Mouse (Mus musculus) kidney, adult 9 months (tissue): ENCODE measurements around the gene Adk.

ENCODE experiments used
- DNase-seq: peaks from one replicate; pipeline ENCODE4 v3.0.0; 2022

The Adk gene

GRCm38 (mm10) chr14:21173973-21174745 lies 121.8 kb downstream of the Adk start:
- no peak for DNase-seq

- no peak for DNase-seq
Measured at GRCm38 (mm10) chr14:21174804-21175203, 122.4 kb downstream of the Adk start.

DNA sequence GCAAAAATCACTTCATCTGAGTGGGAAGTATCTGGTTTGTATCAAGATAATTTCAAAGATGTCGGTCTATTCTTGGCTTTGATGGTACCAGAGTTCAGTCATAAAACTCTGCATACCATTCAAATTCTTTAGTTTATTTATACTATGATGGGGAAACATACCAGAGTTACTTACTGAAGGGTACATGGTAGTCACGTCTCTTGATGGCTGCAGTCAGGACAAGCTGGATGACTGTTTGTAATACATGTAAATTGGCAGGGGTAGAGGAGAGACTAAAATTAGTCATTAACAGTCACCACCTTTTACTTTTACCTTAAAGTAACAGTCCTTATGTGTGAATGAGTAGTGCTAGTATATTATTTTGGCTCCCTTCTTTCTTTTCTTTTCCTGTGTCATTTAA lies 125.4 kb downstream of the Adk start:
- DNase-seq, result no peak

- no peak for DNase-seq
Measured at GRCm38 (mm10) chr14:21178356-21178755, 126.0 kb downstream of the Adk start.

DNA sequence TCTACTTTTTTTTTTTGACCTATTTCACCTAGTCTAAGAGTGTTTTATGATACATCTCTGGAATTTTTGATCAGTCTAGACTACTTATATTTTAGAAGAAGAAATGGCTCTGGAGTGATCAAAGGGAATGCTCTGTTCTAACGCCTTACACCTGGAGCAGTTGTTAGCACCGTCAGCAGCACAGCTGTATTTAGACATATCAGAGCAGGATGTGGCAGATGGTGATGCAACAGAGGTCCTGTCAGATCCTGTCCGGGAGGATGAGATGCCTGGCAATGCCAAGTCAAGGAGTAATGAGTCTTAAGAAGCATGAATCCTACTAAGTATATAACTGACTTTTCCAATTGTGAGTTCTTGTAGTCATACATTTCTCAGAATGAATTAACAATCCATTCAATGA lies 128.7 kb downstream of the Adk start:
- DNase-seq, result no peak

DNA sequence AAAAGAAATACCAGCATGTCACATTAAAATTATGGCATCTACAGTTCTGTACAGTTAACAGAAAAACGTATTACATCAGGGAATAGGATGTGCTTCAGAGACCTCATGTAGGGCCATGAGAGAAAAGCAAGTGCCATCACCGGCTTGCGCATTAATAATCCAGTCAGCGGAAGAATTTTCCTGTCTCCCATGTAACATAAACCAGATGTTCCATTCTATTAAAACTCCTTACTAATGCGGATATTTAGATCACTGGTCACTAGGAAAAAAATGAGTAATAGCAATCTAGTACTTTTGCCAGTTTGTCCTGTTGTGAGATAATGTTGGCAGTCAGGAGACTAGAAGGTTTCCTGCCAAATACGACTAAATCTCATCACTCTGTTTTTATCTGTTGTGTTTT lies 139.6 kb downstream of the Adk start:
- no peak for DNase-seq

- no peak for DNase-seq
Measured at GRCm38 (mm10) chr14:21192749-21193148, 140.4 kb downstream of the Adk start.

DNA sequence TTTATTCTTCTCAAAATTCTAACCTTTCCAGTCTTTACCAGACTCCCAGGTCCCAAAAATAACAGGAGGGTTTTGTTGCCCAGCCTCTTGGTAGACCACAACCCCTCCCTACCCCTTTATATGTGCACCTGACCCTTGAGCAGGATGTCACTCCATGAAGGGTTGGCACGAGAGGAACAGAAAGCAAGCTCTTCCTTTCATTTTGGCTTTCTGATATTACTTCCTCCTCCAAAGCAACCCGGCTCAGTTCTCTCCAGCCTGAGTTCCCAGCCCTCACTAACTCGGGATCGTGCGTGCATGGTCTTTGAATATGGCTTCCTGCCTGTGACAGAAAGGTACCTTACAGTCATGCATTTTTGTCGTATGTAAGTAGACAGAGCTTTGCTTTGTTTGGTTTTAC lies 142.0 kb downstream of the Adk start:
- DNase-seq, result no peak

- no peak for DNase-seq
Measured at GRCm38 (mm10) chr14:21200850-21201249, 148.5 kb downstream of the Adk start.

- no peak for DNase-seq
Measured at GRCm38 (mm10) chr14:21206472-21206871, 154.1 kb downstream of the Adk start.

DNA sequence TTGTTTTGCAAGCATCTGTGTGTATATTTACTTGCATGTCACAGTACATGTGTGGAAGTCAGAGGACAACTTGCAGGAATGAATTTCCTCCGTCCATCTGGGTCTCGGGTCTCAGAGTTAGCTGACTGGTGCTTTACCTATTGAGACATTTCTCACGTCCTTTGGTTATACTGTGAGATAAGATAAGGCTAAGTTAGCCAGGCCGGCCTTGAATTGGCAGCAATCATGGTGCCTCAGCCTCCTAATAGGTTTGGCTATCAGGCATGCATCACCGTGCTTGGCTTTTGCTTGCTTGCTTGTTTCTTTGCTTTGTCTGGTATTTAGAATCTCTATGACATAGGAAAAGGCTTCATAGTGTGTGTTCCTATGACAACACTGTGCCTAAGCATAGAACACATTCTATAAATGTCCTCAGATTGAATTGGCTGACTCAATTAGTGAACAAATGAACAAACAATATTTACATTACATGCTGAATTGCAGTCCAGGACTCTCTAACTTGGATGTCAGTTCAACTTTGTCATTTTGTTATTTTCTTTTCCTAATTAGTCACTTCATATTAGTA lies 169.3 kb downstream of the Adk start:
- no peak for DNase-seq

GRCm38 (mm10) chr14:21222206-21222605 lies 169.8 kb downstream of the Adk start:
- no peak for DNase-seq

DNA sequence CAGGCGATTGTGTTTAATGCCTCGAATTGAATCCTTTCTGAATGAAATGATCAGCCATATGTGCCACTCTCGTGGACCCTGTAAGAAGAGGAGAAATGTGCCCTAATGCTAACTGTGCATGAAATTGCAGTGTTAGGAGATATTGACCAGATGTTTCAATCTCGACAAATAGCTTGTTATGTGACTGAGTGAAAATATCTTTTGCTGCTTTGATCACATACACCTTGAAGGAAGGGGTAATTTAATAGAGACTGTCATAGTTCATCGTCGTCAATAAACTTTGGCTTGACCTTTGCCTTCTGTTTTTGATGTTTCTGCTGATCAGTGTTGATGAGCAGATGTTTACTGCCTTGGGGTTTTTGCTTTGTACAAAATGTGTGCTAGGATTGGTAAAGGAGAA lies 171.1 kb downstream of the Adk start:
- no peak for DNase-seq

DNA sequence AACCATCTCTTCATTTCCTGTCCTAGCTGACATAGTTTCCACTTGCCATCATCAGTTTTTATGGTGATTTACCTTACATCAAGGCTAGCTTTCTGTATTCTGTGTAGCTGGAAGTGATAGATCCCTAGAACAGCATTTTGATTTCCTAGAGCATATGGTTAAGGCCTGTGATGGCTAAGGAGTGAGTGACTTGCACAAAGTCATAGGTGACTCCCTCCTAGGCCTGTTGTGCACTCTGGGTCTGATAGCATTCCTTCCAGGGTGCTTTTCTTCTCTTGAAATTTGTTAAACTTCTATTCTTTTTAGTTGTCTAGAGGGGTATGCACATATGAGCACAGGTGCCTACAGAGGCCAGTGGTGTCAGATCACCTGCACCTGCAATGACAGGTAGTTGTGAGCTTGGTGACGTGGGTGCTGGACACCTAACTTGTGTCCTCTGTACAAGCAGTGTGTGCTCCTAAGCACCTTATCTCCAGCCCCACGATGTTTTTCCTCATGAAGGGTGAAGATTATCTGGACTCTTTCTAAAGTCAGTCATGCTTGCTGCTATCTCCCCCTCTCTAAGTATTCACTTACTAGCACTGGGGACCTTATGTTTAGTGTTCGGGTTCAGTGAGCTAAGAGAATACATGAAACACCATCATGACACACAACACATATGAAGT lies 171.7 kb downstream of the Adk start:
- no peak for DNase-seq

- DNase-seq, result no peak
Measured at GRCm38 (mm10) chr14:21237051-21237450, 184.7 kb downstream of the Adk start.

- no peak for DNase-seq
Measured at GRCm38 (mm10) chr14:21241105-21241504, 188.7 kb downstream of the Adk start.

DNA sequence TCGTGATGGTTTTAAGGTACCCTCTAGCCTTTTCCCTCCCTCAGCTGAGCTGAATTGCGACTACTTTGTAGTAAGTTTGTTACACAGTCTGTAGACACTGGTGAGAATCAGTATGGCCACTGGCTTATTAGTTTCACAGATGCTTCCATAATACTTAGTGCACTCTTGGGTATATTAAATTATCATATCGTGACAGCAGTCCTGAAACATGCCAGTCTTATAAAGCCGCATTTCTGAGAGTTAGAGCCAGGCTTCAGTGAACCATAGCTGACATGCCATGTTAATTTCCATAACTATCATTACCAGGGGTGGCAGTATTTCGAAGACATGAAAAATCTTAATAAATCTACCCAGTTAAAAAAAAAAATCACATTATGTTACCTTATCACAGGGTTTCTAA lies 199.0 kb downstream of the Adk start:
- DNase-seq, result no peak

DNA sequence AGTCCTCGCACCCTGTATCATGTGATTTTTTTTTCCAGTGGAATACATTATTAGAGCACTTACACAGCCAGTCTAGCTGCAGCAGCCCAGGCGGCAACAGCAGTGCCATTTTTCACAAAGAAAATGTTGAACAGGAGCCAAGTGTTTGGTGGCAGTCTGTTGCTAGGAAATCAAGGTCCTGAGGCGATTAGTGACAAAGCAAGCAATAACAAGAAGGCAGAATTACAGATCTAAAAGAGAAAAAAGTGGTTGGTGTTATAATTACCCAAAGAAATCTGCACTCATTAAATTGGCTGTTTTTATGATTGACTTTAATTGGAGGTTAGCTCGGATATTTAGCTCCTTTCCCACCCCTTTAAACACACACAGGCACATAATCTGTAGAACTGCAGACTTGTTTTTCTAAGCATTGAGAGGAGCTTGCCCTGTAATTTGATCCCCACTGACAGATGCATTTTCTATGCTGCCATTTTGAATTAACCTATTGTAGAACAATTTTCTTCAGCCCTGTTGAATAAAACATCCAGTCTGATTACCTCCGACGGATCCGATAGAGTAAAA lies 200.0 kb downstream of the Adk start:
- DNase-seq, result peak; percentile 69

DNA sequence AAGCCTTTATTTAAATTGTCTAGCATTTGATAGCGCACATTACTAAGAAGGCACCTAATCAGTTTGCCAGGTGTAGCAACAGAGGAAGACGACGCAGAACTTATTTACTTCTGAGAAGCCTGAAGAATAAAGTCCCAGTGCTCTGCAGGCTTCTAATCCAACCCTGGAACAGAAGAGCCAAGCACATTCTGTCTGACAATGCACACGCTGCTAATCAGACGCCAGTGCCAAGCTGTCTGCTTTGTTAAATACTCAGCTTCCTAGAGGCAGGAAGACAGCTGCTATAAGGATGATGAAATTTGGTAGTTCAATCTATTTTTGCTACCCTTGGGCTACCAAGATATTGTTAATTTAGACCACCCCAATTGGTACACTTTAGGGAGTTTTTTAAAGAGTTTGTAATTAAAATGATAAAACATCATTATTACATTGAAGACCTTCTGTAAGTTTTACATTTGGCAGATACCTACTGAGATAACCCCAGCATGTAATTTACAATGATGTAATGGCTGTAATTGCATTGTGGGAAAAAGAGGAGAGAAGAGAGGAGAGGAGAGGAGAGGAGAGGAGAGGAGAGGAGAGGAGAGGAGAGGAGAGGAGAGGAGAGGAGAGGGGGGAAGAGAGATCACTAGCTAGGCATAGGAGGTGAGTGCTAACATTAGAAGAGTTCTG lies 201.1 kb downstream of the Adk start:
- no peak for DNase-seq

- no peak for DNase-seq
Measured at GRCm38 (mm10) chr14:21253993-21254339, 201.6 kb downstream of the Adk start.

- no peak for DNase-seq
Measured at GRCm38 (mm10) chr14:21268229-21268628, 215.9 kb downstream of the Adk start.

DNA sequence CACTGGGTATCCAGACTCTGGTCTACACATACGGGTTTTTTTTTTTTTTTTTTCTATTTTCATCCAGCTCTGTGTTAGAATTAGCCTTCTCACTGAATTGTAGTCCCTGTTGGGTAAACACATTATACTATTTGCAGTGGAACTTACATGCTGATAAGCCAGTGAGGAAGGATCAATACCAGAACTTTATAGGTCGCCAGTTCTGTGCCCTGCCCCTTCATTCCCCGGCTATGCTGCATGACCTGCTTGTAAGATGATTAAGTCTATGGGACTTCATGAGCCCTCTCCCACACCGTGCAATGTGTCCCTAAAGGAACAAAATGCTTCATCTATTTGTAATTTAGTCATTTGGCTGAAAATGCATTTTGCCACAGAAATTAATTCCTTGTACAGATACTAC lies 219.1 kb downstream of the Adk start:
- no peak for DNase-seq

GRCm38 (mm10) chr14:21275786-21276185 lies 223.4 kb downstream of the Adk start:
- no peak for DNase-seq

DNA sequence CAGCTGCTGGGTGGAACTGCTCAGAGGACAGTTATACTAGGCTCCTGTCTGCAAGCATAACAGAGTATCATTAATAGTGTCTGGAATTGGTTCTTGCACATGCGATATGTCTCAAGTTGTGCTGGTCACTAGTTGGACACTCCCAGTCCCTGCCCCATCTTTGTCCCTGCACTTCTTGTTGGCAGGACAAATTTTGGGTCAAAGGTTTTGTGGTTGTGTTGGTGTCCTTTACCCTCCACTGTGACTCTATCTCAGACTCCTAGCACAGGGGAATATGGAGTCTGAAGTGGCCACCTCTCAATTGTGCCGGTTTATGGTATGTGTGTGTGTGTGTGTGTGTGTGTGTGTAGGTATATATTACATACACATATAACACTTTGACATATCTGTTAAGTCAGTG lies 225.9 kb downstream of the Adk start:
- no peak for DNase-seq
